Mouse (Mus musculus) embryonic facial prominence, embryonic 12.5 days (tissue): ENCODE measurements around the gene Dlg2. TPM values are rescaled to one million over a fixed set of nuclear protein-coding genes. Genes with fewer than 3 reads are reported as not detected.
A peak's percentile ranks its signal among the peaks of the same experiment; 100 is the strongest.

ENCODE experiments used
- ATAC-seq: fragments of 200-750 bp; cut with Nextera tagmentation; 2 replicates; pipeline ENCODE4 v1.8.0; 2017; ENCODE audit not compliant: insufficient number of reproducible peaks, insufficient read depth, low FRiP score, low TSS enrichment
- H3K27ac ChIP-seq: fragments of 300-500 bp; sonication (generic); 2 replicates; pipeline ENCODE4 v1.5.1; 2016; ENCODE audit warnings: mild to moderate bottlenecking
- H3K27me3 ChIP-seq: fragments of 300-500 bp; sonication (generic); 2 replicates; pipeline ENCODE4 v1.6.1; 2016; ENCODE audit warnings: mild to moderate bottlenecking, moderate library complexity
- H3K36me3 ChIP-seq: fragments of 300-500 bp; sonication (generic); 2 replicates; pipeline ENCODE4 v1.6.1; 2016; ENCODE audit warnings: mild to moderate bottlenecking
- H3K4me1 ChIP-seq: fragments of 300-500 bp; sonication (generic); 2 replicates; pipeline ENCODE4 v1.6.1; 2016
- H3K4me2 ChIP-seq: fragments of 300-500 bp; sonication (generic); replicated peaks from 2 replicates; pipeline ENCODE4 v1.6.1; 2016; ENCODE audit warnings: mild to moderate bottlenecking, moderate library complexity
- H3K4me3 ChIP-seq: fragments of 300-500 bp; sonication (generic); 2 replicates; pipeline ENCODE4 v1.5.1; 2016; ENCODE audit warnings: mild to moderate bottlenecking
- H3K9ac ChIP-seq: fragments of 300-500 bp; sonication (generic); 2 replicates; pipeline ENCODE4 v1.6.1; 2016; ENCODE audit warnings: mild to moderate bottlenecking, moderate library complexity
- H3K9me3 ChIP-seq: fragments of 300-500 bp; sonication (generic); 2 replicates; pipeline ENCODE4 v1.6.1; 2016; ENCODE audit warnings: mild to moderate bottlenecking, moderate library complexity
- WGBS: fragments of 180-500 bp; shearing (Covaris S2); methylation state at CpG from one replicate; pipeline ENCODE4 v1.1.7; 2016; 5-methylcytosine and 5-hydroxymethylcytosine counted together
- polyA plus RNA-seq: library from polyadenylated mRNA; unstranded; fragments of >200 nt; fragmentation: Nextera tagmentation; extraction: Ambion mirVana; gene quantifications from 2 replicates; pipeline ENCODE4 v1.2.1, GENCODE M21; 2016

Gene Dlg2
- polyA plus RNA-seq, 1 experiment from 2014 or later = 11.0 TPM

DNA sequence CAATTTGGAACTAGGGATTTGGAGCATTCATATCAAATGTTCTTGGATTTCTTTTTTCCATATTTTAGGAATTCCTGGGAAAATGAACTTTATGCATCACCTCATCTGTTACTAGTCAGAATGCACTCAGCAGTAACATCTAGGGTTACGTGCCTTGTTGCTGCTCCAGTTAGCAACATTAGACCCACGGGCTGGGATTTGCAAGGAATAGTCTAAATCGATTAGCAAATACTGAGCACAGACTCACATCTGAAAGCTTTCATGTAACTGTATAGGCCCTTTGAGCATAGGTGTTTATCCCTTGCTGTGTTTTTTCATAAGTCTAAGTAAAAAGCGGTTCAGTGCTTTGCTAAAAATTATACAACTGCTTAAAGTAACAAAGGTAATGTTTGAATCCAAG is 1887.3 kb downstream of the Dlg2 start:
- Histone ChIP-seq H3K36me3 (no peaks in the 10 kb centered on the region), H3K9ac (no peak overlapping the region), H3K27ac (no peak overlapping the region), H3K9me3 (no peaks in the 10 kb centered on the region), H3K4me1 (peaks cover 8% of the 10 kb centered on the region; the same call in 1 of the 2 replicates), H3K27me3 (no peaks in the 10 kb centered on the region), H3K4me2 (no peak overlapping the region), H3K4me3 (no peak overlapping the region)
- 39% methylated on average over 4 of the region's 4 CpGs for WGBS
- 0 out of 2 replicates have a peak, but pooled peaks have one; percentile 60 for ATAC-seq

DNA sequence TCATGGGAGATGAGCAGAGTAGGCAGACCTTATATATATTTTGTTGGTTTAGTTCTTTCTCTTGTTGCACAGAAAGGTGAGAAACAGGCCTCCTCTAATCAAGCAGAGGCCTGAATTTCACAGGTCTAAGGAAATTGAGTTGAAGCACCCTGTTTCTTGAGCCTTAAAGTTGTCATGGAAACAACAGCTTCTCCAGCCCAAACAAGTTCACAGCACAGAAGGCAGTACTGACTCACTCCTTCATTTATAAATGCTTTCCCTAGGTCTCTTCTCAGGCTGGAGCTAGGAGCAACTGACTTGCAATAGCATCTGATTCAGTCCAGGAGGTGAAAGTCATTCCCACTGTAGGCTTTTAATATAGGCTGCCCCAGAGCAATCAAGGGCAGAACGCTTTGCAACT is 1890.6 kb downstream of the Dlg2 start:
- no peak overlapping the region for H3K4me2 ChIP-seq
- WGBS = 78% methylated on average over 1 of the region's 1 CpGs

DNA sequence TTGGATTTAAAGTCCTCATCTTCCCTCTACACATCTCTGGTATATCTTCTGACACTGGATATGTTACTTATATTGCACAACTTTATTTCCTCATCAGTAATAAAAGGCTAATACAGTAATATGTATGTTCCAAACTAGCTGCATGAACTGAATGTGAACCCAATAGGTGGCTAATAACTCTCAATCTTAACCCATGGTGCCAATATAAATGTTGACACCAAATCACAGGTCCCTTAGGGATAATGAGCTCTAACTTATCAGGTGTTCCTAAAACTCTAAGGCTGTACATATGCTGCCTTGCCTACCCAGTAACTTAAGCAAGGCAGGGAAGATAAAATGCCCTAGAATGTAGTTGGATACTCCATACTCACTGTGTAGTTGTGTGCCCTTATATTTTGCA is 1894.0 kb downstream of the Dlg2 start:
- Histone ChIP-seq H3K27me3 (no peaks in the 10 kb centered on the region), H3K9me3 (no peaks in the 10 kb centered on the region), H3K27ac (no peak overlapping the region), H3K4me2 (no peak overlapping the region), H3K36me3 (no peaks in the 10 kb centered on the region), H3K4me1 (no peaks in the 10 kb centered on the region), H3K4me3 (no peak overlapping the region), H3K9ac (no peak overlapping the region)
- ATAC-seq = no peak

More for the DNA sequence above, 1890.6 kb downstream of the Dlg2 start:
- Histone ChIP-seq H3K27ac (no peak overlapping the region), H3K27me3 (no peaks in the 10 kb centered on the region), H3K4me3 (no peak overlapping the region), H3K4me1 (peaks cover 8% of the 10 kb centered on the region; the same call in 1 of the 2 replicates), H3K9ac (no peak overlapping the region), H3K9me3 (no peaks in the 10 kb centered on the region), H3K36me3 (no peaks in the 10 kb centered on the region)
- ATAC-seq = no peak

DNA sequence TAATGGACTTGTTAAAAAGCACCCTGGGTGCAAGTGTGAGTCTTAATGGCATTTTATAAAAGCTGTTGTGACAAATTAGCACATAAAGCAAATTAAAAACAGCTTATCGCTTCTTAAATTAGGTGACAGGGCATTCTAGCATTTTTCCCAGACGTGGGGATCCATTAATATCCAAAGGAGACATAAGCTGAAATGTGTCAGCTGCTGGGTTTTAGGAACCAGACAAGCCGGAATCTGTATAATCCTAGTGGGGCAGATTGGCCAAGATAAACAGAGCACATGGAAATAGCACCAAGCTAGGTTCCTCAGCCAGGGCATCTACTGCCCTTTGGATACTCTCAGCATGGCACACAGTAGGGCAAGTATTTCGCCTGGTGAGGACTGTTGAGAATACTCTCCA is 1895.2 kb downstream of the Dlg2 start:
- no peak for ATAC-seq
- H3K9ac ChIP-seq = no peak overlapping the region
- H3K9me3 ChIP-seq = no peaks in the 10 kb centered on the region
- WGBS = 69% methylated on average over 4 of the region's 4 CpGs
- H3K4me1 ChIP-seq = no peaks in the 10 kb centered on the region
- H3K36me3 ChIP-seq = no peaks in the 10 kb centered on the region
- H3K4me3 ChIP-seq = no peak overlapping the region
- H3K4me2 ChIP-seq = no peak overlapping the region
- H3K27ac ChIP-seq = no peak overlapping the region
- no peaks in the 10 kb centered on the region for H3K27me3 ChIP-seq

DNA sequence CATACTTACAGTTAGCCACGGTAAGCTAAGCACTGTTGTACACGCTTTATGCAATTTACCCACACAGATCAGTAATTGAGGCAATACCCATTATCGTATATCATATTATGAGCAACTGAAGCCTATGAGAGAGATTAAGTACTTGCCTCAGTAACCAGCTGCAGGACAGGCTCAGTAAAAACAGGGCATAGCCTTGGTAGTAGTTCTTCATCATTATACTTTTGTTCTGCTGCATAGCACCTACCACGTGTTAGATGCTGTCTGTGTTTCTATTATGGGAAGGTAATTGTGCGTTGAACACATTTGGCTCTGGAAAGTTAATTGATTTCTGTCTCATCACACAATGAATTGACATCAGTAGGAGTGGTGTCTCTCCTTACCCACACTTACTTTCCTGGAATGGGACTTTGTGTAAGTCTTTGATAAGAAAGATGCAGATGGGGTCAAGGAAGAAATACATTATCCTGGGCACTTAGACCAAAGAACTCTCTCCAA is 1897.4 kb downstream of the Dlg2 start:
- H3K4me1 ChIP-seq = no peaks in the 10 kb centered on the region
- no peak overlapping the region for H3K9ac ChIP-seq
- no peak overlapping the region for H3K4me2 ChIP-seq
- ATAC-seq = no peak
- no peaks in the 10 kb centered on the region for H3K27me3 ChIP-seq
- no peaks in the 10 kb centered on the region for H3K9me3 ChIP-seq
- no peak overlapping the region for H3K27ac ChIP-seq
- 83% methylated on average over 5 of the region's 5 CpGs for WGBS
- H3K4me3 ChIP-seq = no peak overlapping the region
- H3K36me3 ChIP-seq = no peaks in the 10 kb centered on the region

DNA sequence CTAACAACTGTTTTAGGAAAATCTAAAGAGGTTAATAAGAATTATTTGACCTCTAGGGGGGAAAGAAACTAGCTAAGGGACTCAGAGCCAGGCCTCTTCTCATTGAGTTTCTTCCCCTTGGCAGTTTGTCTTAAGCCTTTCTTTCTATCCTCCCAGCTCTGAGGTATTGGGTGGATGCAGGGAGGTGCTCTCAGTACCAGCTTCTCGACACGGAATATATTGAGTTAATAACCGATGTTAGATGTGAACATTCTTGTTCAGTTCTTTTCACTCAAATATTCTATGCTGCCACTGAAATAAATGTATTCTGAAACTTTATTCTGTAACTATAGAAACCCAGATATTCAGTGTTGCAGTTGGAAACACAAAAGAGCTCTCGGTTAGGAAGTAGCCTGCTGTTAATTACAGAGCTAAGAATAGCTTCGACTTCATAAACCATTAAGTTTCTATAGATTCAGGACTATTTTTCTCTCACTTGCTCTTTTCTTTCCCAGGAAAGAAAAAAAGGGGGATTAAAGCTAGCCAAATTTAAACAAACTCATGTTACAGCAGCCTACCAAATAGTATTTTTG is 1907.5 kb downstream of the Dlg2 start:
- Histone ChIP-seq H3K36me3 (no peaks in the 10 kb centered on the region), H3K4me2 (no peak overlapping the region), H3K9me3 (no peaks in the 10 kb centered on the region), H3K4me3 (no peak overlapping the region), H3K9ac (no peak overlapping the region), H3K27me3 (no peaks in the 10 kb centered on the region), H3K27ac (no peak overlapping the region), H3K4me1 (no peaks in the 10 kb centered on the region)
- 57% methylated on average over 5 of the region's 5 CpGs for WGBS
- no peak for ATAC-seq

DNA sequence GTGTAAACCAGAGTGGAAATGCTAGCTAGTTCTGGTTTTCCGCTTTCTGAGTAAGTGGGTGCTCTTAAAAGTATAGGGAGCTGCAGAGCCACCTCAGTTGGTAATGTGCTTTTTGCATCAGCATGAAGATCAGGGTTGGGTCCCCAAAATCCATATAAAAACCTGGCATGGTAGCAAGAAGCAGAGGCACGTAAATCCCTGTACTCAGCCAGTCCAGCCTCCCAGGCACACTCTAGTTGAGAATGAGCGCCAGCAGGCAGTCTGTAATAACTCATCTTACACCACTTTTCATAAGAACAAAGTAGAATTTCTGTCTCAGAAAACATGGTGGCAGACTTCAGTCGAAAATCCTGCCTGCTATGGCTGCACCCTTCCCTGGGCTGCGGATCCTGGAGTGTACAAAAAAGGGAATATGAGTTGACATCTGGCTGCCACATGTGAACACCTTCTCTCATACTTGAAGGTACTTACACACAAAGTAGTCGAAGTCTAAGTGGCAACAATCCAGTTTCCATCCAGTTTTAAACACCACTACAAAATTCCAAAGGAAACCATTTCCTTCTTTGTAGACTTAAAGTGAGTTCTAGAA is 1915.7 kb downstream of the Dlg2 start:
- H3K4me3 ChIP-seq = no peak overlapping the region
- H3K27me3 ChIP-seq = no peaks in the 10 kb centered on the region
- 50% methylated on average over 6 of the region's 6 CpGs for WGBS
- no peak overlapping the region for H3K27ac ChIP-seq
- H3K36me3 ChIP-seq = no peaks in the 10 kb centered on the region
- H3K9me3 ChIP-seq = no peaks in the 10 kb centered on the region
- no peak for ATAC-seq
- H3K9ac ChIP-seq = no peak overlapping the region
- peaks cover 10% of the 10 kb centered on the region; the same call in 1 of the 2 replicates for H3K4me1 ChIP-seq
- no peak overlapping the region for H3K4me2 ChIP-seq

DNA sequence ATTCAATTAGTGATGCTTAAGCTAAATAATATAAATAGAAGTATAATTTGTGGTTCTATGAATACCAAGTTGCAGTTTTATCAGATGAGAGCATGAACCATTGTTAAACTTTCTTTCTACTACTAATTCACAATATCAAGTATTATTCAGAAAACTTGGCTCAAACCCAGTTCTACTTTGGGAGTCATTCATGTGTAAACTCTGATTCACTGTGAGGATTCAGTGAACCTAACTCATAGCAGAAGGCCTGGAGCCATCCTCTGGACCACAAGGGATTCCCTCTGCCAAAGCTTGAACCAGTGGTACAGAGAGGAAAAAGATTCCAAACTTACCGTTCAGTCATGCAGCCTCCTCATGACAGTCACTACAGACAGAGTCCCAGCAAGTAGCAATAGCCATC is 1920.3 kb downstream of the Dlg2 start:
- 84% methylated on average over 1 of the region's 1 CpGs for WGBS
- no peak overlapping the region for H3K4me2 ChIP-seq
- ATAC-seq = no peak

DNA sequence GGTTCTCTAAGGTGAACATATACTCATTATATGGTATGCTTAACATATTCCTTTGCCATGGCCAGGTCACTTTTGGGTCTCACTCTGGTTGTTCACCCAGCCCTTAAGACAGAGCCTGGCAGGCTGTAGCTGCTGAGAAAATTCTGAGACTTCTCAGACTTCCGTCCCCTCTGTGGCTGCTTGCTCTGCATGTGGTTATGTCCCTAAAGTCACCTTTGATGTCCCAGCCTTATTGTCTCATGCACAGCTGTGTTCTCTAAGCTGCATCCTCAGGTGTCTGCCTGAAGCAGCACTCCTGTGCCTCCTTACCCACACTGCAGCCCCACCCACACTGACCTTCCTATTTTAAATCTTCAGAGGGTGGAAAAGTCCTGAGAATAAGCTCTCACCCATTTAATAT is 1922.4 kb downstream of the Dlg2 start:
- no peak for ATAC-seq

More for the DNA sequence above, 1920.3 kb downstream of the Dlg2 start:
- H3K9ac ChIP-seq = no peak overlapping the region
- no peaks in the 10 kb centered on the region for H3K9me3 ChIP-seq
- H3K4me3 ChIP-seq = no peak overlapping the region
- H3K27ac ChIP-seq = no peak overlapping the region
- H3K36me3 ChIP-seq = no peaks in the 10 kb centered on the region
- no peaks in the 10 kb centered on the region for H3K27me3 ChIP-seq
- H3K4me1 ChIP-seq = peaks cover 10% of the 10 kb centered on the region; the same call in 1 of the 2 replicates

DNA sequence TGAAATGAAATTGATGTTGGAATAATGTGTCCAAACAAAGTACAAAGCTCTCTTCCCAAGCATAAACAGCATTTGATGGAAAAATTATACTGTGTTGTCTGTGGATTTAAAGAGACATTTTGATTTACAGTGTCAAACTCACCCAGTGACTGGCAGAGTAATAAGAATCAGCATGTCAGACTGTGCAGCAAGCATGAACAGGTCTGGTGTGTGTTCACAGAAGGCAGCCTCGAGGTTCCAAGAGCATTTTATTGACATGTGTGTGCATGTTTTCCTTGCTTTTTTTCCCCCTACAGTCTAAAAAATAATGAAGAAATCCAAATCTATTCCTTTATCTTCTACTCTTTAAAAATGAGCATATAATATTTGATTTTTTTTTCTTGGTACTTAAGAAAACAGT is 1924.1 kb downstream of the Dlg2 start:
- H3K9ac ChIP-seq = no peak overlapping the region
- ATAC-seq = no peak
- no peak overlapping the region for H3K4me3 ChIP-seq
- no peaks in the 10 kb centered on the region for H3K27me3 ChIP-seq
- H3K4me1 ChIP-seq = no peaks in the 10 kb centered on the region
- H3K4me2 ChIP-seq = no peak overlapping the region
- 63% methylated on average over 1 of the region's 1 CpGs for whole genome bisulfite sequencing
- no peaks in the 10 kb centered on the region for H3K36me3 ChIP-seq
- no peaks in the 10 kb centered on the region for H3K9me3 ChIP-seq
- H3K27ac ChIP-seq = no peak overlapping the region

More for the DNA sequence above, 1922.4 kb downstream of the Dlg2 start:
- H3K9ac ChIP-seq = no peak overlapping the region
- 57% methylated on average over 1 of the region's 1 CpGs for WGBS
- no peaks in the 10 kb centered on the region for H3K9me3 ChIP-seq
- no peaks in the 10 kb centered on the region for H3K27me3 ChIP-seq
- H3K4me3 ChIP-seq = no peak overlapping the region
- no peaks in the 10 kb centered on the region for H3K36me3 ChIP-seq
- no peak overlapping the region for H3K4me2 ChIP-seq
- no peak overlapping the region for H3K27ac ChIP-seq
- no peaks in the 10 kb centered on the region for H3K4me1 ChIP-seq

DNA sequence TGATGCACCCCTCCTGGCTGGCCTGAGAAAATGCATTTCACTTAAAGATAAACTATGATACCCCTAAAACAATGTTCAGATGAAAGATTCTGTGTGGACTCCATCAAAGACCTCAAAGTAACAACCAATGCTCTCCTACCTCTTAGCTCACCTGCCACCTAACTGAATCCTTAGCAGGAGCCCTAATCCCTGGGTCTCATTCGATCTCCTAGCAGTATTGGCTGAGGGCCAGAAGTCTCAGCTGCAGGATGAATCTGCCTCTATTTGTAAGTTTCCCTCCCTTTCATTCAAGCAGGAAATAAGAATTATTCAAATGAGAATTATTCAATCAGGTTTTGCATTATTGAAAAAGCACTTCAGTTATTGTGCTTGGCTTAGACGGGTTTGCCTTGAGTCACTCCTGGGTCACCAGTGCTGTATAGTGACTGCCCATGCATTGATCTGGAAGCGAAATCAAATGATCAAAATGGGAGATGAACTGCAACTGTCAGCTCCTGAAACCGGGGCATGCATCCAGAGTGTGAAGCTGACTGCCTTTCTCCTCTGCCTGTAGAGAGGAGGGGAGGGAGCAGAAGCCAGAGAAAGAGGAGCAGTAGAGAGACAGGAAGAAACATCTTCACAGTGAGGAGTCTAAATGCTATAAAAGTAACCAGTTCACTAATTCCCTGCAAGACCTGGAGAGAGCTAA is 1924.7 kb downstream of the Dlg2 start:
- Histone ChIP-seq H3K4me3 (no peak overlapping the region), H3K27ac (no peak overlapping the region), H3K27me3 (no peaks in the 10 kb centered on the region), H3K4me1 (no peaks in the 10 kb centered on the region), H3K4me2 (no peak overlapping the region), H3K9ac (no peak overlapping the region), H3K36me3 (no peaks in the 10 kb centered on the region), H3K9me3 (no peaks in the 10 kb centered on the region)
- ATAC-seq = no peak
- 69% methylated on average over 4 of the region's 4 CpGs for WGBS

DNA sequence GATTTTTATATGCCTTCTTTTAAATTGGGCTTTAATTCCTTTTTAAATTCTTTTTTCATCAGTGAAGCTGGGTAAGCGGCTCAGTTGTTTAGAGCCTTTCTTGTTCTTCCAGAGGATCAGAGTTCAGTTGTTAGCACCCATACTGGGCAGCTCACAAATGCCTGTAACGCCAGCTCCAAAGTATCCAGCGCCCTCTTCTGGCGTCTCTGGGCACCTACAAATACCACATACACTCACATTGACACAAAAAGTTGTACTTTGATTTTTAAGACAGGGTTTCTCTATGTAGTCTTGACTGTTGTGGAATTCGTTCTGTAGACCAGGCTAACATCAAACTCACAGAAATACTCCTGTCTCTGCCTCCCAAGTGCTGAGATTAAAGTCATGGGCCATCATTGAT is 1932.0 kb downstream of the Dlg2 start:
- WGBS = 61% methylated on average over 5 of the region's 5 CpGs
- no peak for ATAC-seq
- Histone ChIP-seq H3K27ac (no peak overlapping the region), H3K9ac (no peak overlapping the region), H3K4me2 (no peak overlapping the region), H3K27me3 (no peaks in the 10 kb centered on the region), H3K4me3 (no peak overlapping the region), H3K36me3 (no peaks in the 10 kb centered on the region), H3K4me1 (no peaks in the 10 kb centered on the region), H3K9me3 (no peaks in the 10 kb centered on the region)
